Mouse (Mus musculus) midbrain, embryonic 11.5 days (tissue): ENCODE results near the gene Kif5a. TPM values are rescaled to one million over a fixed set of nuclear protein-coding genes. Genes with fewer than 3 reads are reported as not detected.

Source experiments
- ATAC-seq: fragments of 200-750 bp; cut with Nextera tagmentation; 2 replicates; pipeline ENCODE4 v1.8.0; 2017; ENCODE audit warnings: moderate TSS enrichment, moderate library complexity; ENCODE audit not compliant: low FRiP score
- DNase-seq: peaks from one replicate; pipeline ENCODE4 v3.0.0; 2015; ENCODE audit warnings: low spot score; ENCODE audit errors: missing footprints
- H3K27ac ChIP-seq: fragments of 300-500 bp; sonication (generic); 2 replicates; pipeline ENCODE4 v1.5.1; 2014; ENCODE audit warnings: low read depth, low read length
- H3K27me3 ChIP-seq: fragments of 300-500 bp; sonication (generic); 2 replicates; pipeline ENCODE4 v1.6.1; 2014; ENCODE audit warnings: mild to moderate bottlenecking, low read length, moderate library complexity, mixed read lengths; ENCODE audit not compliant: control insufficient read depth, insufficient read depth
- H3K36me3 ChIP-seq: fragments of 300-500 bp; sonication (generic); 2 replicates; pipeline ENCODE4 v1.6.1; 2014; ENCODE audit warnings: mild to moderate bottlenecking, low read length, moderate library complexity, mixed read lengths; ENCODE audit not compliant: control insufficient read depth, insufficient read depth
- H3K4me1 ChIP-seq: fragments of 300-500 bp; sonication (generic); 2 replicates; pipeline ENCODE4 v1.6.1; 2014; ENCODE audit warnings: low read length; ENCODE audit not compliant: control insufficient read depth, insufficient read depth
- H3K4me2 ChIP-seq: fragments of 300-500 bp; sonication (generic); 2 replicates; pipeline ENCODE4 v1.6.1; 2014; ENCODE audit warnings: mild to moderate bottlenecking, moderate library complexity
- H3K4me3 ChIP-seq: fragments of 300-500 bp; sonication (generic); 2 replicates; pipeline ENCODE4 v1.5.1; 2014; ENCODE audit warnings: low read depth, low read length
- H3K9ac ChIP-seq: fragments of 300-500 bp; sonication (generic); 2 replicates; pipeline ENCODE4 v1.6.1; 2014; ENCODE audit warnings: low read length
- H3K9me3 ChIP-seq: fragments of 300-500 bp; sonication (generic); 2 replicates; pipeline ENCODE4 v1.6.1; 2016; ENCODE audit warnings: low read length; ENCODE audit not compliant: control insufficient read depth
- WGBS: fragments of 180-500 bp; shearing (Covaris S2); extraction: QIAGEN DNeasy Blood & Tissue Kit; methylation state at CpG from one replicate; pipeline ENCODE4 v1.1.7; 2014; 5-methylcytosine and 5-hydroxymethylcytosine counted together
- polyA plus RNA-seq: library from polyadenylated mRNA; unstranded; fragments of >200 nt; fragmentation: Nextera tagmentation; extraction: Ambion mirVana; gene quantifications from 2 replicates; pipeline ENCODE4 v1.2.1, GENCODE M21; 2014

Gene Kif5a
- polyA plus RNA-seq, 1 experiment from 2014 or later, result 26.3 TPM

- no peaks in the 10 kb centered on the region for H3K36me3 ChIP-seq
- no peak overlapping the region for H3K4me3 ChIP-seq
- no peak overlapping the region for H3K4me2 ChIP-seq
- WGBS, result 88% methylated on average over 12 of the region's 12 CpGs
- H3K27ac ChIP-seq, result no peak overlapping the region
- no peaks in the 10 kb centered on the region; the same call in 1 of the 2 replicates for H3K27me3 ChIP-seq
- H3K4me1 ChIP-seq, result no peaks in the 10 kb centered on the region
- no peak overlapping the region for H3K9ac ChIP-seq
- ATAC-seq (no peak), DNase-seq (no peak)
- H3K9me3 ChIP-seq, result no peaks in the 10 kb centered on the region
Observed at GRCm38 (mm10) chr10:127230693-127231092, 32.5 kb downstream of the Kif5a start.

GRCm38 (mm10) chr10:127228897-127229296, 34.3 kb downstream of the Kif5a start:
- H3K4me2 ChIP-seq, result no peak overlapping the region
- peak; percentile 61; the same call in 1 of the 2 replicates for ATAC-seq
- no peaks in the 10 kb centered on the region for H3K4me1 ChIP-seq
- no peaks in the 10 kb centered on the region; the same call in 1 of the 2 replicates for H3K27me3 ChIP-seq
- H3K36me3 ChIP-seq, result no peaks in the 10 kb centered on the region
- no peak overlapping the region for H3K9ac ChIP-seq
- H3K27ac ChIP-seq, result no peak overlapping the region
- no peaks in the 10 kb centered on the region for H3K9me3 ChIP-seq
- WGBS, result 24% methylated on average over 4 of the region's 4 CpGs
- H3K4me3 ChIP-seq, result no peak overlapping the region
- peak; percentile 95 for DNase-seq

GRCm38 (mm10) chr10:127227163-127227562, 36.0 kb downstream of the Kif5a start:
- WGBS, result 80% methylated on average over 8 of the region's 8 CpGs
- Histone ChIP-seq H3K4me2 (no peak overlapping the region), H3K27me3 (no peaks in the 10 kb centered on the region; the same call in 1 of the 2 replicates), H3K36me3 (no peaks in the 10 kb centered on the region), H3K27ac (no peak overlapping the region), H3K9ac (no peak overlapping the region), H3K4me3 (no peak overlapping the region), H3K4me1 (no peaks in the 10 kb centered on the region), H3K9me3 (no peaks in the 10 kb centered on the region)
- ATAC-seq (no peak), DNase-seq (no peak)

GRCm38 (mm10) chr10:127226318-127226895, 36.7 kb downstream of the Kif5a start:
- no peaks in the 10 kb centered on the region; the same call in 1 of the 2 replicates for H3K27me3 ChIP-seq
- no peaks in the 10 kb centered on the region for H3K36me3 ChIP-seq
- H3K27ac ChIP-seq, result no peak overlapping the region
- H3K4me1 ChIP-seq, result no peaks in the 10 kb centered on the region
- no peaks in the 10 kb centered on the region for H3K9me3 ChIP-seq
- WGBS, result 75% methylated on average over 8 of the region's 8 CpGs
- H3K4me2 ChIP-seq, result no peak overlapping the region
- DNase-seq (no peak), ATAC-seq (peak; percentile 35; the same call in 1 of the 2 replicates)
- no peak overlapping the region for H3K9ac ChIP-seq
- H3K4me3 ChIP-seq, result no peak overlapping the region

- Histone ChIP-seq H3K9ac (no peak overlapping the region), H3K4me3 (no peak overlapping the region), H3K4me2 (no peak overlapping the region), H3K9me3 (no peaks in the 10 kb centered on the region), H3K27ac (no peak overlapping the region), H3K27me3 (no peaks in the 10 kb centered on the region; the same call in 1 of the 2 replicates), H3K4me1 (no peaks in the 10 kb centered on the region), H3K36me3 (no peaks in the 10 kb centered on the region)
- DNase-seq (no peak), ATAC-seq (no peak)
- 29% methylated on average over 10 of the region's 10 CpGs for WGBS
Observed at GRCm38 (mm10) chr10:127225732-127226131, 37.4 kb downstream of the Kif5a start.

GRCm38 (mm10) chr10:127225213-127225612, 37.9 kb downstream of the Kif5a start:
- no peak overlapping the region for H3K27ac ChIP-seq
- DNase-seq (no peak), ATAC-seq (no peak)
- no peaks in the 10 kb centered on the region for H3K9me3 ChIP-seq
- H3K36me3 ChIP-seq, result no peaks in the 10 kb centered on the region
- H3K27me3 ChIP-seq, result no peaks in the 10 kb centered on the region; the same call in 1 of the 2 replicates
- WGBS, result 25% methylated on average over 6 of the region's 6 CpGs
- H3K9ac ChIP-seq, result no peak overlapping the region
- no peak overlapping the region for H3K4me3 ChIP-seq
- no peak overlapping the region for H3K4me2 ChIP-seq
- H3K4me1 ChIP-seq, result no peaks in the 10 kb centered on the region

GRCm38 (mm10) chr10:127218339-127218738, 44.8 kb downstream of the Kif5a start:
- Histone ChIP-seq H3K4me3 (no peak overlapping the region), H3K27ac (no peak overlapping the region), H3K4me1 (no peaks in the 10 kb centered on the region), H3K4me2 (no peak overlapping the region), H3K9me3 (no peaks in the 10 kb centered on the region), H3K36me3 (no peaks in the 10 kb centered on the region), H3K27me3 (no peaks in the 10 kb centered on the region), H3K9ac (no peak overlapping the region)
- no peak for DNase-seq
- no peak for ATAC-seq
- WGBS, result 89% methylated on average over 2 of the region's 2 CpGs

- ATAC-seq, result no peak
- Histone ChIP-seq H3K9ac (no peak overlapping the region), H3K4me3 (no peak overlapping the region), H3K4me1 (no peaks in the 10 kb centered on the region), H3K4me2 (no peak overlapping the region), H3K36me3 (no peaks in the 10 kb centered on the region), H3K9me3 (no peaks in the 10 kb centered on the region), H3K27me3 (no peaks in the 10 kb centered on the region), H3K27ac (no peak overlapping the region)
- no peak for DNase-seq
Observed at GRCm38 (mm10) chr10:127217177-127217576, 46.0 kb downstream of the Kif5a start.

GRCm38 (mm10) chr10:127216456-127216855, 46.7 kb downstream of the Kif5a start:
- Histone ChIP-seq H3K4me3 (no peak overlapping the region), H3K4me2 (no peak overlapping the region), H3K27me3 (no peaks in the 10 kb centered on the region), H3K9ac (no peak overlapping the region), H3K27ac (no peak overlapping the region), H3K36me3 (no peaks in the 10 kb centered on the region), H3K9me3 (no peaks in the 10 kb centered on the region), H3K4me1 (no peaks in the 10 kb centered on the region)
- DNase-seq (no peak), ATAC-seq (no peak)
- WGBS, result 95% methylated on average over 11 of the region's 11 CpGs
